16 mouse cellular contexts compared by ENCODE assay signal in the genomic region with DNA sequence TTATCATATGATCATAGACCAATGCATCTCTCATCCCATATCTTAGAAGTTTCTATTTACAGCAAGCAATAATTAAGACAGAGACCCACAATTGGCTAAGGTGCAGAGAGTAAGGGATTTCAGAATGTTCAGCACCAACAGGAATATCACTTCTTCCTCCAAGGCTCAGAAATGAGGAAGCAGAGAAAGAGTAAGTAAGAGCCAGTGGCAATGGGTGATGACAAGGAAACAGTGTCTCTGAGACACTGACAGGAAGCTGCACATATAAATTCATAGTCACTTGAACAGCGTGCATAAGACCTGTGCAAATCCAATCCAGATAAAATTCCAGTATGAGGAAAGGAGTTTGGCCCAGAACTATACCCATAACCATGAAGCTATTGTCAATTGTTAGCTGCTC.
"Had no signal": no experiment of that assay in that cellular context is flagged by ENCODE, and none has a peak within 500 bp of the region (broad histone marks: within the 10 kb centered on the region; RNA-seq: fewer than 3 reads in every experiment).

No protein-coding gene starts in this region.

- DNase-seq: forebrain, postnatal 0 days; gastrocnemius, postnatal 14 days; gastrocnemius, postnatal 36 days; heart, adult 18-20 months; heart, postnatal 10 days; heart, postnatal 4 days; kidney, adult 18-20 months; kidney, adult 8-10 months; kidney, postnatal 10 days; kidney, postnatal 25 days; kidney, postnatal 4 days; layer of hippocampus, postnatal 36 days had no signal

- ATAC-seq: forebrain, postnatal 0 days; hindbrain, embryonic 16.5 days; inflammation-experienced regulatory T-cells, adult 6 months; intestine, embryonic 15.5 days; intestine, postnatal 0 days had no signal
